ENCODE assay signal across 13 mouse cellular contexts in genomic region chr3:87542481-87543215, GRCm38 (mm10). TPM values are rescaled to one million over a fixed set of nuclear protein-coding genes. Genes with fewer than 3 reads are reported as not detected.
DNase-seq lines count a peak whose midpoint lies in the region; ATAC-seq and TF ChIP-seq lines count a peak whose summit lies in the region.
"Had no signal": no experiment of that assay in that cellular context is flagged by ENCODE, and none has a peak within 500 bp of the region (broad histone marks: within the 10 kb centered on the region; RNA-seq: fewer than 3 reads in every experiment).

No protein-coding gene starts in this region.

- peak; percentile 4 for DNase-seq in kidney, adult 2 months
- no peak for DNase-seq in kidney, postnatal 36 days
- DNase-seq in embryo, embryonic 10 days (ENCODE audit: low spot score): peak; percentile 73
- DNase-seq in heart, embryonic 10.5 days (ENCODE audit: low spot score): no peak
- peak; percentile 45 for DNase-seq in retina, embryonic 14.5 days (ENCODE audit: low spot score)
- no peak for DNase-seq in yolk sac, embryonic 10.5 days (ENCODE audit: low spot score)
- DNase-seq: thymus, postnatal 14 days had no signal

- no peak overlapping the region for H3K9ac ChIP-seq in intestine, embryonic 16.5 days (ENCODE audit: low read depth, low read length)
- H3K9ac ChIP-seq: embryonic facial prominence, embryonic 13.5 days; kidney, embryonic 15.5 days; lung, embryonic 15.5 days; midbrain, embryonic 13.5 days; neural tube, embryonic 13.5 days had no signal

- no peak for ATAC-seq in intestine, embryonic 16.5 days
- ATAC-seq: midbrain, embryonic 13.5 days had no signal

- WGBS in kidney, adult 2 months: 82% methylated on average over 7 of the region's 7 CpGs
- WGBS in heart, embryonic 10.5 days: 65% methylated on average over 7 of the region's 7 CpGs
- WGBS in intestine, embryonic 16.5 days: 75% methylated on average over 7 of the region's 7 CpGs

- H3K27ac ChIP-seq in kidney, adult 2 months (ENCODE audit: insufficient read depth, low read depth, low read length): no peak overlapping the region
- peak overlapping the region; percentile 82 for H3K27ac ChIP-seq in heart, embryonic 10.5 days
- no peak overlapping the region for H3K27ac ChIP-seq in intestine, embryonic 16.5 days (ENCODE audit: low read length)
- H3K27ac ChIP-seq: embryonic facial prominence, embryonic 13.5 days; kidney, embryonic 15.5 days; lung, embryonic 15.5 days; midbrain, embryonic 13.5 days; neural tube, embryonic 13.5 days had no signal

- no peaks in the 10 kb centered on the region for H3K36me3 ChIP-seq in kidney, adult 2 months (ENCODE audit: control insufficient read depth, insufficient read depth, low read length)
- peaks cover 17% of the 10 kb centered on the region for H3K36me3 ChIP-seq in heart, embryonic 10.5 days
- H3K36me3 ChIP-seq in intestine, embryonic 16.5 days (ENCODE audit: control insufficient read depth, insufficient read depth, low read length): no peaks in the 10 kb centered on the region

- no peak for TF ChIP-seq POLR2A in kidney, adult 2 months (IDR thresholded peaks at IDR 0.05; ENCODE audit: low read depth, low read length)

- no peaks in the 10 kb centered on the region for H3K9me3 ChIP-seq in heart, embryonic 10.5 days
- H3K9me3 ChIP-seq in intestine, embryonic 16.5 days (ENCODE audit: control insufficient read depth, low read length): no peaks in the 10 kb centered on the region
- H3K9me3 ChIP-seq: embryonic facial prominence, embryonic 13.5 days; kidney, embryonic 15.5 days; lung, embryonic 15.5 days; midbrain, embryonic 13.5 days; neural tube, embryonic 13.5 days had no signal

- no peaks in the 10 kb centered on the region for H3K4me1 ChIP-seq in kidney, adult 2 months (ENCODE audit: control insufficient read depth, insufficient read depth, low read length)
- H3K4me1 ChIP-seq in heart, embryonic 10.5 days: peaks cover 71% of the 10 kb centered on the region
- no peaks in the 10 kb centered on the region; the same call in 1 of the 2 replicates for H3K4me1 ChIP-seq in intestine, embryonic 16.5 days (ENCODE audit: control insufficient read depth, insufficient read depth, low read length)
- H3K4me1 ChIP-seq: lung, embryonic 15.5 days had no signal

- no peak for TF ChIP-seq CTCF in kidney, adult 2 months (conservative IDR thresholded peaks at IDR 0.05; ENCODE audit: insufficient read depth, insufficient read length, low read depth, low read length)

- no peaks in the 10 kb centered on the region for H3K27me3 ChIP-seq in kidney, adult 2 months (replicated peaks; ENCODE audit: control insufficient read depth, insufficient read depth, low read length)
- H3K27me3 ChIP-seq in heart, embryonic 10.5 days (ENCODE audit: insufficient read depth, poor library complexity, severe bottlenecking): peaks cover 11% of the 10 kb centered on the region; the same call in 1 of the 2 replicates
- no peaks in the 10 kb centered on the region for H3K27me3 ChIP-seq in intestine, embryonic 16.5 days (replicated peaks; ENCODE audit: control insufficient read depth, insufficient read depth, low read length)
- H3K27me3 ChIP-seq: embryonic facial prominence, embryonic 13.5 days; lung, embryonic 15.5 days; midbrain, embryonic 13.5 days; neural tube, embryonic 13.5 days had no signal

- no peak overlapping the region for H3K4me3 ChIP-seq in kidney, adult 2 months (ENCODE audit: insufficient read depth, low read depth, low read length)
- H3K4me3 ChIP-seq in heart, embryonic 10.5 days: no peak overlapping the region
- H3K4me3 ChIP-seq in intestine, embryonic 16.5 days (ENCODE audit: low read length): no peak overlapping the region
- H3K4me3 ChIP-seq: embryonic facial prominence, embryonic 13.5 days; kidney, embryonic 15.5 days; lung, embryonic 15.5 days; midbrain, embryonic 13.5 days; neural tube, embryonic 13.5 days had no signal

- H3K4me2 ChIP-seq in intestine, embryonic 16.5 days (ENCODE audit: low read depth, low read length): no peak overlapping the region
- H3K4me2 ChIP-seq: embryonic facial prominence, embryonic 13.5 days; kidney, embryonic 15.5 days; lung, embryonic 15.5 days; midbrain, embryonic 13.5 days; neural tube, embryonic 13.5 days had no signal

RNA-seq across cellular contexts. Expression of gene Etv3, which starts 17.4 kb away (rescaled TPM):
- 8.4 and 9.1 TPM in 2 replicates for polyA plus RNA-seq in kidney, adult 2 months (2012; rRNA removed)
- polyA plus RNA-seq in heart, embryonic 10.5 days (2016; fragmentation: Nextera tagmentation; extraction: Ambion mirVana): 11.7 and 13.1 TPM in 2 replicates
- polyA plus RNA-seq in intestine, embryonic 16.5 days (2015; fragmentation: Nextera tagmentation; extraction: Ambion mirVana): 12.5 and 12.7 TPM in 2 replicates

Comparison
In these comparisons a context has a peak if more than half of its experiments do, and no peak if none do; other contexts are left out.
1. DNase-seq: peak in kidney, adult 2 months (single experiment), embryo, embryonic 10 days (single experiment) and retina, embryonic 14.5 days (single experiment); none in kidney, postnatal 36 days (0 of 2), heart, embryonic 10.5 days (single experiment) and yolk sac, embryonic 10.5 days (single experiment).